Mouse (Mus musculus): ENCODE measurements around the gene Foxn3. TPM values are rescaled to one million over a fixed set of nuclear protein-coding genes. Genes with fewer than 3 reads are reported as not detected.

Gene Foxn3
- polyA plus RNA-seq, 1 experiment from 2014 or later: 95.8 TPM

DNA sequence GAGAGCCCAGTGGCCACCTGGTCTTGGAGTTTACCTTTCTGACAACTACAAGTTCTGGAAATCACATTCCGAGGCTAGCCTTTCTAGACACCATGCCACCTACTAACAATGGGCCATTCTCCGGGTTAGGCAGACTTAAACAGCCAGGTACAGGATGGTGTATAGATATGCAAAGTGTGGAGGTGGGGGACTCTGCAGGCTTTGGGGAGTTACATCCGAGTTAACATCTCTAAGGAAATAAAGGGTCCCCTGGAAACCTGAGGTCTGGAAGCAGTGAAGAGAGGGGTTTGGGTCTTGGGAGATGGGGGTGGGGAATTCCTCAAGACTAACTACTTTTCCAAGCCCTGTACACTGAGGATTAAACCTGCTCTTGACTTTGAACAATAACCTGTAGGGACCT is 150.9 kb downstream of the Foxn3 start:
- WGBS: 37% methylated on average over 3 of the region's 3 CpGs
- Histone ChIP-seq H3K4me3 (ENCODE audit: low read depth, low read length) (no peak overlapping the region), H3K27me3 (ENCODE audit: control insufficient read depth, insufficient read depth, low read length) (no peaks in the 10 kb centered on the region), H3K27ac (ENCODE audit: low read depth, low read length) (no peak overlapping the region), H3K4me1 (ENCODE audit: control insufficient read depth, insufficient read depth, low read length) (peaks cover 4% of the 10 kb centered on the region; the same call in 1 of the 2 replicates), H3K9me3 (ENCODE audit: control insufficient read depth, low read length) (no peaks in the 10 kb centered on the region), H3K36me3 (ENCODE audit: control insufficient read depth, insufficient read depth, low read length) (no peaks in the 10 kb centered on the region), H3K4me2 (ENCODE audit: low read depth, low read length) (no peak overlapping the region), H3K9ac (replicated peaks; ENCODE audit: low read depth, low read length) (no peak overlapping the region)
- ATAC-seq (ENCODE audit: low read depth): no peak

DNA sequence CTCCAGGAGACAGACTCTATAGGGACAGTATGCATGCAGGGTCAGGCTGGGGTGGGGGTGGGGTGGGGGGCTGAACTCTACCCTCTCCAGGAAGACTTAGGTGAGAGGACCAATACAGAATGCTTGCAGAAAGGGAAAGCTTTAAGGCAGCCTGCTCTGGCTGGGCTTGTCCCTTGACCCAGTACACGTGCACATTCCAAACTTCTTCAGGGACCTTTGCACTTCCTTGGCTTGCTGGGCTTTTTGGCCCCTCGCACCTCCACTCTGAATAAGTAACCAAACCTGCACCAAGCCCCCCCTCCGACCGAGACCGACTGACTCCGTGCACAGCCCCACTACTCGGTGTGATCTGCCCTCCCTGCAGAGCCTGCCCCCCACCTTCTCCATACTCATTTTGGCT is 151.3 kb downstream of the Foxn3 start:
- 39% methylated on average over 7 of the region's 7 CpGs for WGBS
- no peak overlapping the region for H3K27ac ChIP-seq (ENCODE audit: low read depth, low read length)
- H3K4me2 ChIP-seq (ENCODE audit: low read depth, low read length): no peak overlapping the region
- H3K27me3 ChIP-seq (ENCODE audit: control insufficient read depth, insufficient read depth, low read length): no peaks in the 10 kb centered on the region
- peaks cover 4% of the 10 kb centered on the region; the same call in 1 of the 2 replicates for H3K4me1 ChIP-seq (ENCODE audit: control insufficient read depth, insufficient read depth, low read length)
- H3K36me3 ChIP-seq (ENCODE audit: control insufficient read depth, insufficient read depth, low read length): no peaks in the 10 kb centered on the region
- ATAC-seq (ENCODE audit: low read depth): no peak
- H3K4me3 ChIP-seq (ENCODE audit: low read depth, low read length): no peak overlapping the region
- no peak overlapping the region for H3K9ac ChIP-seq (replicated peaks; ENCODE audit: low read depth, low read length)
- H3K9me3 ChIP-seq (ENCODE audit: control insufficient read depth, low read length): no peaks in the 10 kb centered on the region

DNA sequence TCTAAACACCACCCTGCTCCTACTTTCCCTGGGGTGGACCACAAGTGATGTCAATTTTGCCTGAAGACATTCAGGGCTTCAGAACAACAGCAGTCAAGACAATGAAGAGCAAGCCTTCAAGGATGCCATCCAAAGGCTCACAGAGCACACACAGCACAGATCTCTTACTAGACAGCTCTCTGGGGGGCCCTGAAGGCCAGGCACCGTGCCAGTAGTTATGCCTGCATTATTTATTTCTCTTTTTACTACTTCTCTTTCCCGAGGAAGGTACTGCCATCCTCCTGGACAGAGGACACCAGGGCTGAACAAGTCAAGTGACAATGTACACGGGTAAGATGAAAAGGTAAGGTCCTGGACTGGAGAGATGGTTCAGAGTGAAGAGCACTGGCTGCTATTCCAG is 154.7 kb downstream of the Foxn3 start:
- H3K4me1 ChIP-seq (ENCODE audit: control insufficient read depth, insufficient read depth, low read length): peaks cover 4% of the 10 kb centered on the region; the same call in 1 of the 2 replicates
- ATAC-seq (ENCODE audit: low read depth): no peak
- H3K27ac ChIP-seq (ENCODE audit: low read depth, low read length): no peak overlapping the region
- no peaks in the 10 kb centered on the region for H3K9me3 ChIP-seq (ENCODE audit: control insufficient read depth, low read length)
- H3K36me3 ChIP-seq (ENCODE audit: control insufficient read depth, insufficient read depth, low read length): no peaks in the 10 kb centered on the region
- no peak overlapping the region for H3K4me2 ChIP-seq (ENCODE audit: low read depth, low read length)
- H3K9ac ChIP-seq (replicated peaks; ENCODE audit: low read depth, low read length): no peak overlapping the region
- no peak overlapping the region for H3K4me3 ChIP-seq (ENCODE audit: low read depth, low read length)
- no peaks in the 10 kb centered on the region for H3K27me3 ChIP-seq (ENCODE audit: control insufficient read depth, insufficient read depth, low read length)
- 49% methylated on average over 3 of the region's 3 CpGs for WGBS

DNA sequence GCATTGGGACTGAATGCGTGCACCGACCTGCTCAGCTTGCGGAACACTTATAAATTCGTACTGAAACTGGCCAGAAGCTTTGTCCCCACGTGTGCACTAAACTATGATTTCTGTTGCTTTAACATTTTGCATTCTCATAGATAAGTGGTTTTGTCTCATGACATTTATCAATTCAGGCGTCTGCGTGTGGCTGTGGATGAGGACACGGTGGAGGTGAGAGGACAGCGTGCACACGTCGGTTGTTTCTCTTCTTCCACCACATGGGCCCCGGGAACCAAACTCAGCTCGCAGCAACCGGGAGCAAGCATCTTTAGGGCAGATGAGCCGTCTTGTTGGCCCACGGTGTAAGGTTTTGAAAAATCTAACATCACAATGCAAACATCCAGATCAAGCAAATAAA is 155.3 kb downstream of the Foxn3 start:
- Histone ChIP-seq H3K27me3 (ENCODE audit: control insufficient read depth, insufficient read depth, low read length) (no peaks in the 10 kb centered on the region), H3K9ac (replicated peaks; ENCODE audit: low read depth, low read length) (no peak overlapping the region), H3K36me3 (ENCODE audit: control insufficient read depth, insufficient read depth, low read length) (no peaks in the 10 kb centered on the region), H3K27ac (ENCODE audit: low read depth, low read length) (no peak overlapping the region), H3K9me3 (ENCODE audit: control insufficient read depth, low read length) (no peaks in the 10 kb centered on the region; the same call in 1 of the 2 replicates), H3K4me3 (ENCODE audit: low read depth, low read length) (no peak overlapping the region), H3K4me2 (ENCODE audit: low read depth, low read length) (no peak overlapping the region), H3K4me1 (ENCODE audit: control insufficient read depth, insufficient read depth, low read length) (peaks cover 4% of the 10 kb centered on the region; the same call in 1 of the 2 replicates)
- ATAC-seq (ENCODE audit: low read depth): no peak
- WGBS: 80% methylated on average over 16 of the region's 16 CpGs

DNA sequence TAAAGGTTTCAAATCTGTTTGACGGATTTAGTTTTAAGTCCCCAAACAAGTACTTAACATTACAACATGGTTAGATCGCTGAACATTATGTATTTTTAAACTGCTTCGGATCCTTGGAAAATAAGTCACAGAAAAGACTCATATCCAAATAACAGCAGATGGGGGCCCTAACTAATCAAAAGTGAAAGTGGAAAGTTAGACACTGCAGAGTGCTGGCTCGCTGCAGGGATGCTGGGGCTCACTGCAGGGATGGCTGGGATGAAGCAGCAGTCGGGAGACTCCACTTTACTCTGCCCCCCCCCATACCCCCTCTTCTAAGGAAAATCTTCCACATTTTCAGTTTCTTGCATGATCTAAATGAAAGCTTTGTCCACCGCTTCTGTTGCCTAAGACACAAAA is 156.1 kb downstream of the Foxn3 start:
- Histone ChIP-seq H3K4me2 (ENCODE audit: low read depth, low read length) (no peak overlapping the region), H3K27ac (ENCODE audit: low read depth, low read length) (no peak overlapping the region), H3K9ac (replicated peaks; ENCODE audit: low read depth, low read length) (no peak overlapping the region), H3K36me3 (ENCODE audit: control insufficient read depth, insufficient read depth, low read length) (no peaks in the 10 kb centered on the region), H3K4me1 (ENCODE audit: control insufficient read depth, insufficient read depth, low read length) (peaks cover 4% of the 10 kb centered on the region; the same call in 1 of the 2 replicates), H3K27me3 (ENCODE audit: control insufficient read depth, insufficient read depth, low read length) (no peaks in the 10 kb centered on the region), H3K4me3 (ENCODE audit: low read depth, low read length) (no peak overlapping the region), H3K9me3 (ENCODE audit: control insufficient read depth, low read length) (no peaks in the 10 kb centered on the region; the same call in 1 of the 2 replicates)
- no peak for ATAC-seq (ENCODE audit: low read depth)
- 72% methylated on average over 6 of the region's 6 CpGs for WGBS

DNA sequence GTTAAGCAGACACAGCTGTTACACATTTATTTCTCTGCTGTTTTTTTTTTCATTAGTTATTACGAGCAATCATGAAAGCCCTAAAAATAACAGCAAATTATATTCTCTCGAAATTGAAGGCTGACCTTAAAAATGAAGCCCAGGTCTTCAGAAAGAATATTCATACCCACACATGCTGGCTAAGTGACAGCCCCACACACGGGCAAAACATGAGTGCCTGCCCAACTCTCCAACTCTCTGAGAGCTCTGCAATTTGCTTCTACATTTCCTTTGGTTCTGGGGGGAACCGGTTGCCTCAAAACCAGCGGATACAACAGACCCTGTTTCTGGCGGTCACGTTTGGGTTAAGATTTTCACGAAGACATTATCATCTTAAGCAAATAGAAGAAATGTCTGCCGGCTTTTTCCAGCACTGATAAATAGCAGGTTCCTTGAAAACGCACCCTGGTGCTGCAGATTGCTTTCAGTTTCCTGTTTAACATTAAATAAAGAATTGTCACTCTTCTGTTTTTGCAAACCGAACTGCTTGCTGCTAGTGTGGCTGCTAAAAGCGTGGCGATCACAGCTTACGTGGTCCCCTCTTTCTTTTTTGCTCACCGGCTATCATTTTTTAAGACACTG is 156.6 kb downstream of the Foxn3 start:
- WGBS: 54% methylated on average over 15 of the region's 15 CpGs
- H3K9ac ChIP-seq (replicated peaks; ENCODE audit: low read depth, low read length): no peak overlapping the region
- H3K36me3 ChIP-seq (ENCODE audit: control insufficient read depth, insufficient read depth, low read length): no peaks in the 10 kb centered on the region
- H3K27me3 ChIP-seq (ENCODE audit: control insufficient read depth, insufficient read depth, low read length): no peaks in the 10 kb centered on the region
- H3K4me2 ChIP-seq (ENCODE audit: low read depth, low read length): no peak overlapping the region
- H3K4me1 ChIP-seq (ENCODE audit: control insufficient read depth, insufficient read depth, low read length): peaks cover 4% of the 10 kb centered on the region; the same call in 1 of the 2 replicates
- H3K27ac ChIP-seq (ENCODE audit: low read depth, low read length): no peak overlapping the region
- no peak for ATAC-seq (ENCODE audit: low read depth)
- no peaks in the 10 kb centered on the region; the same call in 1 of the 2 replicates for H3K9me3 ChIP-seq (ENCODE audit: control insufficient read depth, low read length)
- no peak overlapping the region for H3K4me3 ChIP-seq (ENCODE audit: low read depth, low read length)

DNA sequence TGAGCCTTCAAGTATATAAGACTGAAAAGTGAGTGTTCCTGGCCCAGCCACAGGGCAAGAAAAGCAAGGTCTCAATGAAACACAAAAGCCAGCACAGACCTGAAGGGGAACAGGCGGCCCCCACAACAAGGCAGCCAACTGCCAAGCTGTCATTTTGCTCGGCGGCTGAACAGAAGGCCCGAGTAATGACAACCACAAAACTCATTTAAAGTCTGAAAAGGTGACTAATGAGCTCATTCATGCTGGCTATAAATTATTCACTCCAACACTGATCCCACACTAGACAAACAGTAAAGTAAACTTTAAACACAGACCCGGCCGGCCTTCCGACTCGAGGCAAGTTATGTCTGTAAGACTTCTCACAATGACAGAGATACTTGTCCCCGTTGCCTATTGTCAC is 157.1 kb downstream of the Foxn3 start:
- Histone ChIP-seq H3K27me3 (ENCODE audit: control insufficient read depth, insufficient read depth, low read length) (no peaks in the 10 kb centered on the region), H3K9ac (replicated peaks; ENCODE audit: low read depth, low read length) (no peak overlapping the region), H3K4me1 (ENCODE audit: control insufficient read depth, insufficient read depth, low read length) (peaks cover 4% of the 10 kb centered on the region; the same call in 1 of the 2 replicates), H3K4me3 (ENCODE audit: low read depth, low read length) (no peak overlapping the region), H3K36me3 (ENCODE audit: control insufficient read depth, insufficient read depth, low read length) (no peaks in the 10 kb centered on the region), H3K4me2 (ENCODE audit: low read depth, low read length) (no peak overlapping the region), H3K9me3 (ENCODE audit: control insufficient read depth, low read length) (no peaks in the 10 kb centered on the region; the same call in 1 of the 2 replicates), H3K27ac (ENCODE audit: low read depth, low read length) (no peak overlapping the region)
- WGBS: 7% methylated on average over 9 of the region's 9 CpGs
- ATAC-seq (ENCODE audit: low read depth): no peak; the same call in 1 of the 2 replicates

DNA sequence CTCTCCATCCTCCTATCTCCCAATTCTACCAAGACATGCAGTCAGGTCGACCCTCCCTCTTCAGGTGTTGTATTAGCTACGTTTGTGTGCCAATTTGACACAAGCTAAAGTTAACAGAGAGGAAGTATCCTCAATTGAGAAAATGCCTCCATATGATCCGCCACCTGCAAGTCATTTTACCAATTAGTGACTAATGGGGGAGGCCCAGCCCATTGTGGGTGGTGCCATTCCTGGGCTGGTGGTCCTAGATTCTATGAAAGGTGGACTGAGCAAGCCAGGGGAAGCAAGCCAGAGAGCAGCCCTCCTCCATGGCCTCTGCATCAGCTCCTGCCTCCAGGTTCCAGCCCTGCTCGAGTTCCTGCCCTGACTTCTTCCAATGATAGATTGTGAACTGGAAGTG is 158.0 kb downstream of the Foxn3 start:
- Histone ChIP-seq H3K4me3 (ENCODE audit: low read depth, low read length) (no peak overlapping the region), H3K27ac (ENCODE audit: low read depth, low read length) (no peak overlapping the region), H3K27me3 (ENCODE audit: control insufficient read depth, insufficient read depth, low read length) (no peaks in the 10 kb centered on the region), H3K4me1 (ENCODE audit: control insufficient read depth, insufficient read depth, low read length) (peaks cover 4% of the 10 kb centered on the region; the same call in 1 of the 2 replicates), H3K9me3 (ENCODE audit: control insufficient read depth, low read length) (no peaks in the 10 kb centered on the region; the same call in 1 of the 2 replicates), H3K36me3 (ENCODE audit: control insufficient read depth, insufficient read depth, low read length) (no peaks in the 10 kb centered on the region), H3K9ac (replicated peaks; ENCODE audit: low read depth, low read length) (no peak overlapping the region), H3K4me2 (ENCODE audit: low read depth, low read length) (no peak overlapping the region)
- 87% methylated on average over 4 of the region's 4 CpGs for WGBS
- no peak for ATAC-seq (ENCODE audit: low read depth)

DNA sequence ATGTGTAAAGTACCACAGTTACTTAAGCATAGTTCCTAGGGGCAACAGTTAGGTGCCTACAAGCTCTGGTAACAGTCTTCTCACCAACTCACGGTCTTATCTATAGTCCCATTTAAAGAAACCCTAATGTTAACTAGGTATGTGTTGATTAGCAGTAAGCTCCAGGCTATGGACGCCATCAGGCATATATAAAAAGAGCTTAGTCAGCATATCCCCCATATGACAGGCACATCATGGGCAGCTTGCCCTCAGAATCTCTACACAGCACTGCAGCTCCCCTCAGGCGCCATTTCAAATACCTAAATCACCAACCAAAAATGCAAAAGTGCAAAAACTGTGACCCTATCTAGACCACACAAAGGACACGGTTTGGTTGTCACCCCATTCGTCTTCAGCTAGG is 160.4 kb downstream of the Foxn3 start:
- H3K36me3 ChIP-seq (ENCODE audit: control insufficient read depth, insufficient read depth, low read length): no peaks in the 10 kb centered on the region
- H3K4me1 ChIP-seq (ENCODE audit: control insufficient read depth, insufficient read depth, low read length): no peaks in the 10 kb centered on the region
- 92% methylated on average over 5 of the region's 5 CpGs for WGBS
- no peak overlapping the region for H3K4me2 ChIP-seq (ENCODE audit: low read depth, low read length)
- no peak for ATAC-seq (ENCODE audit: low read depth)
- no peak overlapping the region for H3K4me3 ChIP-seq (ENCODE audit: low read depth, low read length)
- no peak overlapping the region for H3K27ac ChIP-seq (ENCODE audit: low read depth, low read length)
- H3K9ac ChIP-seq (replicated peaks; ENCODE audit: low read depth, low read length): no peak overlapping the region
- no peaks in the 10 kb centered on the region for H3K27me3 ChIP-seq (ENCODE audit: control insufficient read depth, insufficient read depth, low read length)
- H3K9me3 ChIP-seq (ENCODE audit: control insufficient read depth, low read length): no peaks in the 10 kb centered on the region; the same call in 1 of the 2 replicates
